Mouse (Mus musculus): ENCODE results near the gene Pard6b.

- TF ChIP-seq POLR2AphosphoS2 (IDR thresholded peaks at IDR 0.05; ENCODE audit: low read length) (no peak), POLR2A (IDR thresholded peaks at IDR 0.05; ENCODE audit: control insufficient read depth in 1 of 2, insufficient read depth in 1 of 2, low read depth in 1 of 2, low read length in 2 of 2, poor library complexity in 1 of 2) (no peak), GATA1 (IDR thresholded peaks at IDR 0.05; ENCODE audit: low read depth, low read length) (no peak), HCFC1 (IDR thresholded peaks at IDR 0.05; ENCODE audit: low read depth, low read length) (no peak), EP300 (IDR thresholded peaks at IDR 0.05; ENCODE audit: low read depth in 1 of 2, low read length in 2 of 2) (no peak), TCF12 (IDR thresholded peaks at IDR 0.05; ENCODE audit: low read depth, low read length) (no peak)
Measured at GRCm38 (mm10) chr2:168130046-168130445, 49.2 kb downstream of the Pard6b start.

All from MEL (cell line).